Mouse (Mus musculus) kidney, adult 8-10 months (tissue): Measurements from ENCODE around the gene Bpifc.

Experiments used
- DNase-seq, 2 experiments: peaks; one replicate each; pipeline ENCODE4 v3.0.0; 2022

The Bpifc gene

GRCm38 (mm10) chr10:85948483-85949196 lies 63.1 kb downstream of the Bpifc start:
- DNase-seq, result no peak

GRCm38 (mm10) chr10:85936280-85936965 lies 75.3 kb downstream of the Bpifc start:
- DNase-seq, result no peak

GRCm38 (mm10) chr10:85929962-85930361 lies 81.7 kb downstream of the Bpifc start:
- no peak for DNase-seq

GRCm38 (mm10) chr10:85929208-85929591 lies 82.5 kb downstream of the Bpifc start:
- DNase-seq, result no peak

GRCm38 (mm10) chr10:85928499-85929207 lies 83.0 kb downstream of the Bpifc start:
- DNase-seq, result peak; percentile 62 to 69

GRCm38 (mm10) chr10:85927676-85928445 lies 83.8 kb downstream of the Bpifc start, which contains the start of gene Ascl4:
Ascl4 (plus strand) TSS chr10:85927681.
- DNase-seq, result peak; percentile 17 to 27

GRCm38 (mm10) chr10:85916498-85917309 lies 95.0 kb downstream of the Bpifc start, which contains the start of gene Prdm4:
Prdm4 (minus strand) TSS chr10:85917142.
- peak; percentile 97 to 98 for DNase-seq
